Mouse (Mus musculus) hindbrain, postnatal 0 days (tissue): ENCODE data around the gene Tfb2m. TPM values are rescaled to one million over a fixed set of nuclear protein-coding genes. Genes with fewer than 3 reads are reported as not detected.

Source experiments
- ATAC-seq: fragments of 200-750 bp; cut with Nextera tagmentation; 2 replicates; pipeline ENCODE4 v1.8.0; 2017; ENCODE audit warnings: mild to moderate bottlenecking, moderate TSS enrichment, moderate library complexity
- DNase-seq: peaks from one replicate; pipeline ENCODE4 v3.0.0-alpha.2; 2015; ENCODE audit warnings: low spot score
- H3K27ac ChIP-seq: fragments of 300-500 bp; sonication (generic); 2 replicates; pipeline ENCODE4 v1.5.1; 2014; ENCODE audit warnings: mild to moderate bottlenecking
- H3K27me3 ChIP-seq: fragments of 300-500 bp; sonication (generic); 2 replicates; pipeline ENCODE4 v1.6.1; 2014; ENCODE audit warnings: low read length, mixed read lengths; ENCODE audit not compliant: insufficient read depth
- H3K36me3 ChIP-seq: fragments of 300-500 bp; sonication (generic); 2 replicates; pipeline ENCODE4 v1.6.1; 2014; ENCODE audit warnings: low read length, mixed read lengths; ENCODE audit not compliant: insufficient read depth
- H3K4me1 ChIP-seq: fragments of 300-500 bp; sonication (generic); 2 replicates; pipeline ENCODE4 v1.6.1; 2014; ENCODE audit warnings: antibody characterized with exemption, low read length, mixed read lengths; ENCODE audit not compliant: insufficient read depth
- H3K4me2 ChIP-seq: fragments of 300-500 bp; sonication (generic); 2 replicates; pipeline ENCODE4 v1.6.1; 2014; ENCODE audit warnings: low read depth, mild to moderate bottlenecking, low read length, moderate library complexity, mixed read lengths
- H3K4me3 ChIP-seq: fragments of 300-500 bp; sonication (generic); 2 replicates; pipeline ENCODE4 v1.5.1; 2014; ENCODE audit warnings: low read length
- H3K9ac ChIP-seq: fragments of 300-500 bp; sonication (generic); replicated peaks from 2 replicates; pipeline ENCODE4 v1.6.1; 2014; ENCODE audit warnings: mild to moderate bottlenecking, low read length, moderate library complexity, mixed read lengths
- H3K9me3 ChIP-seq: fragments of 300-500 bp; sonication (generic); 2 replicates; pipeline ENCODE4 v1.6.1; 2016; ENCODE audit warnings: low read length, mixed read lengths
- CTCF ChIP-seq: IDR thresholded peaks from 2 replicates; pipeline ENCODE4 v1.5.1; 2016; ENCODE audit warnings: antibody characterized with exemption, control low read depth, low read depth
- WGBS: fragments of 180-500 bp; shearing (Covaris S2); extraction: QIAGEN DNeasy Blood & Tissue Kit; methylation state at CpG from one replicate; pipeline ENCODE4 v1.1.7; 2014; 5-methylcytosine and 5-hydroxymethylcytosine counted together
- polyA plus RNA-seq: library from polyadenylated mRNA; unstranded; fragments of >200 nt; fragmentation: Nextera tagmentation; extraction: Ambion mirVana; gene quantifications from 2 replicates; pipeline ENCODE4 v1.2.1, GENCODE M21; 2015
- total RNA-seq: library from RNA; depleted of rRNA; stranded (reverse); fragments of >200 nt; gene quantifications from 2 replicates; pipeline ENCODE4 v1.2.3, GENCODE M21; 2014

Gene Tfb2m
- total and polyA plus RNA-seq, 2 experiments from 2014 or later = 9.2 to 30.5 TPM

GRCm38 (mm10) chr1:179551336-179551735, 5.3 kb upstream of the Tfb2m start:
- H3K27me3 ChIP-seq = no peaks in the 10 kb centered on the region
- no peak overlapping the region for H3K4me3 ChIP-seq
- H3K4me2 ChIP-seq = no peak overlapping the region
- H3K9ac ChIP-seq = no peak overlapping the region
- ATAC-seq (no peak), DNase-seq (no peak)
- no peaks in the 10 kb centered on the region for H3K9me3 ChIP-seq
- H3K4me1 ChIP-seq = peaks cover 12% of the 10 kb centered on the region
- no peak overlapping the region for H3K27ac ChIP-seq
- H3K36me3 ChIP-seq = no peaks in the 10 kb centered on the region
- WGBS = 95% methylated on average over 3 of the region's 3 CpGs
- no peak for TF ChIP-seq CTCF

GRCm38 (mm10) chr1:179548996-179549752, 3.1 kb upstream of the Tfb2m start:
- ATAC-seq = no peak
- Histone ChIP-seq H3K27me3 (no peaks in the 10 kb centered on the region), H3K4me3 (no peak overlapping the region), H3K4me1 (peaks cover 18% of the 10 kb centered on the region), H3K36me3 (no peaks in the 10 kb centered on the region), H3K27ac (no peak overlapping the region), H3K4me2 (no peak overlapping the region), H3K9me3 (no peaks in the 10 kb centered on the region), H3K9ac (no peak overlapping the region)
- 90% methylated on average over 5 of the region's 5 CpGs for WGBS
- no peak for DNase-seq
- no peak for TF ChIP-seq CTCF

DNA sequence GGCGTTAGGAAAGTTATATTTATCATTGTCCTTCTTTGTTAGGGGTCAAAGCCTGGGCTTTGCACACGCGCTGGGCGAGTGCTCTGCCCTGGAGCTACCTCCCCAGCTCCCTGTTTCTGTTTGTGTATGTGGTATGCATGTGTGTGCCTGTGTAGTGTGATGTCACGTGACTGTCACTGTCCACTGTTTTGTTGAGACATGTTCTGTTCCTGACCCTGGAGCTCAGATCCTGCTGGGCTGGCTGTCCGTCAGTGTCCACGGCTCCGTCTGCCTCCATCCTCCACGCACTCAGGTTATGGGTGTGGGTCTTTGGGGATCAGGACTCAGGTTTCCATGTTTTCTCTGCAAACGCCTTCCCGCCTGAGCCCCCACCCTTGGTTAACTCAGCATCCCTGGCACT, 2.2 kb upstream of the Tfb2m start:
- WGBS = 63% methylated on average over 11 of the region's 11 CpGs

DNA sequence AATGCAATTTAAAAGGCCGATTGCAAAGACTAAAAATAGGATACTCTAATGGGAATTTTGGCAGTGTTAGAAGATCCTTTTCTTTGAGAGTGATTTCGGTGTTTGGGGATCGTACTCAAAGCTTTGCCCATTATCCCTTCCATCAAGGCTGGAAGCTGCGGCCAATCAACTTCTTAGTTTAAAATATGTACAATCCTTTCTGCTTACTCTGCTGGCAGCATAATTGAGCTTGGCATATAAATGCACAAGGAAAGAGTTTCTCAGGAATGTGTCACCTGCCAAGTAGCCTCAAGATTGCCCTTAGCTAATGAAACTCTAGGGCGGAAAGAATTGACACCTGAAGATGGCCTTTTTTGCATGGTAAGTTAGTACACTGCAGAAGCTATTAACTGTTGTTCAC, 1.1 kb upstream of the Tfb2m start:
- H3K4me2 ChIP-seq = peak overlapping the region; percentile 63
- H3K9me3 ChIP-seq = no peaks in the 10 kb centered on the region
- no peaks in the 10 kb centered on the region for H3K27me3 ChIP-seq
- peak overlapping the region; percentile 85 for H3K4me3 ChIP-seq
- WGBS = 8% methylated on average over 5 of the region's 5 CpGs
- ATAC-seq (no peak), DNase-seq (peak; percentile 22)
- H3K27ac ChIP-seq = peak overlapping the region; percentile 92; the same call in 1 of the 2 replicates
- TF ChIP-seq CTCF = no peak
- peaks cover 18% of the 10 kb centered on the region for H3K4me1 ChIP-seq
- no peaks in the 10 kb centered on the region for H3K36me3 ChIP-seq
- peak overlapping the region; percentile 75 for H3K9ac ChIP-seq

More for the DNA sequence above, 2.2 kb upstream of the Tfb2m start:
- Histone ChIP-seq H3K9me3 (no peaks in the 10 kb centered on the region), H3K4me1 (peaks cover 18% of the 10 kb centered on the region), H3K4me2 (peak overlapping the region; percentile 63; the same call in 1 of the 2 replicates), H3K27me3 (no peaks in the 10 kb centered on the region), H3K36me3 (no peaks in the 10 kb centered on the region), H3K9ac (no peak overlapping the region), H3K27ac (no peak overlapping the region), H3K4me3 (0 out of 2 replicates have a peak overlapping the region, but pooled peaks have one; percentile 1)
- no peak for TF ChIP-seq CTCF
- ATAC-seq (no peak), DNase-seq (no peak)

DNA sequence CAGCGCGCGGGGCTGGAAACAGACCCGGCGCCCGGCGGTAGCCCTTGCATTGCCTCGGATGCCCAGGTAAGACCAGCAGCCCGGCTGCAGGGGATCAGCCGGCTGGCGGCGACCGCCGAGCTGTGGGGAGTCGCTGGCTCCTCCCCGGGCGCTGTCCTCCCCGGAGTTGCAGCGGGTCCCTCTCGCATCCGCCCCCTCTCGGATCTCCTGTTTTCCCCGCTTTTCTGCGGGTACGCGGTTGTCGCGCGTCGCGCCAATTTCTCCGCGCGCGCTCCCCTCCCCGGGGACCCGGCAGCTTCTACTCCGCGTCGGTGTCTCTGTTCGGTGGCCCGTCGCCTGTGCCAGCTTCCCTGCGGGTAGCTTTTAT, 467 bp upstream of the Tfb2m start:
- peak; percentile 75 for DNase-seq
- H3K27ac ChIP-seq = peak overlapping the region; percentile 92

DNA sequence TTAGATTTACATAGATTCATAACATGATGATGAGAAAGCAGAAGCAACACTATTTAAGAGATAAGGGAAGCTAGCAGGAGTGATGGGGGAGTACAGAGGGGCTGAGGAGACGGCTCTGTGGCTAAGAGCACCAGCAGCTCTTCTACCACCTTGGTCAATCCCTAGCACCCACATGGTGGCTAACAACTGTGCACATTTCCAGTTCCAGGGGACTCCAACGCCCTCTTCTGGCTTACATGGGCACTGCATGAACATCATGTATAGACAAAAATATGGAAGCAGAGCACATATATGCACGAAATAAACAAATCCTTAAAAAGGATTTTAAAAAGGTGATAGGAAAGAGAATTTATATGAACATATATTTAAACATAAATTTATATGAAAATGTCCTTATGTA, 4.6 kb downstream of the Tfb2m start:
- no peak overlapping the region for H3K27ac ChIP-seq
- ATAC-seq = no peak
- no peak overlapping the region for H3K9ac ChIP-seq
- H3K36me3 ChIP-seq = peaks cover 18% of the 10 kb centered on the region; the same call in 1 of the 2 replicates
- 59% methylated on average over 3 of the region's 3 CpGs for WGBS
- no peaks in the 10 kb centered on the region for H3K9me3 ChIP-seq
- H3K4me2 ChIP-seq = no peak overlapping the region
- peaks cover 6% of the 10 kb centered on the region for H3K4me1 ChIP-seq
- no peak overlapping the region for H3K4me3 ChIP-seq
- DNase-seq = no peak
- H3K27me3 ChIP-seq = no peaks in the 10 kb centered on the region
- TF ChIP-seq CTCF = peak; percentile 47

More for the DNA sequence above, 467 bp upstream of the Tfb2m start:
- Histone ChIP-seq H3K4me3 (peak overlapping the region; percentile 85), H3K36me3 (no peaks in the 10 kb centered on the region), H3K9ac (peak overlapping the region; percentile 75), H3K4me2 (peak overlapping the region; percentile 63), H3K9me3 (no peaks in the 10 kb centered on the region), H3K27me3 (no peaks in the 10 kb centered on the region), H3K4me1 (peaks cover 18% of the 10 kb centered on the region)
- ATAC-seq = peak; percentile 77
- no peak; the same call in 1 of the 2 replicates for TF ChIP-seq CTCF
- WGBS = under 1% methylated on average over 36 of the region's 44 CpGs

DNA sequence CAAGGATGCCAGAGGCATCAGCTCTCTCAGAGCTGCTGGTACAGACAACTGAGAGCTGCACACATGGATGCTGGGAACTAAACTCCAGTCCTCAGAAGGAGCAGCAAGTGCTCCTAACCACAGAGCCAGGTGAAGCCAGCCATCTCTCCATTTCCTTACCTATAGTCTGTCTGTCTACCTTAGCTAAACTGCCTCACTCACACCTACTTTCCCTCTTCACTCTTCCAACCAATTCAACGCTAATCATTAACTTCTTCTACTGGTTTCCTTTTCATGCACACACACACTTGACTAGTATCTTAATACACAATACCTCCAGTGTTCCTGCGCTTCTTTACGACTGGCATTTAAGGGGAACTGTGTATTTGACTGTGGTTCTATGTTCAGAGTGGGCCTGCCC, 6.2 kb downstream of the Tfb2m start:
- no peak overlapping the region for H3K9ac ChIP-seq
- H3K27ac ChIP-seq = no peak overlapping the region
- TF ChIP-seq CTCF = no peak
- peaks cover under 1% of the 10 kb centered on the region; the same call in 1 of the 2 replicates for H3K4me1 ChIP-seq
- no peak for DNase-seq
- H3K9me3 ChIP-seq = no peaks in the 10 kb centered on the region
- no peaks in the 10 kb centered on the region for H3K27me3 ChIP-seq
- H3K4me2 ChIP-seq = no peak overlapping the region
- no peak overlapping the region for H3K4me3 ChIP-seq
- H3K36me3 ChIP-seq = peaks cover 18% of the 10 kb centered on the region; the same call in 1 of the 2 replicates
- ATAC-seq = no peak
- 92% methylated on average over 3 of the region's 3 CpGs for WGBS
